Mouse (Mus musculus) CH12.LX (cell line): ENCODE measurements around the gene B3galt1. TPM values are rescaled to one million over a fixed set of nuclear protein-coding genes. Genes with fewer than 3 reads are reported as not detected.

ENCODE experiments used
- DNase-seq: peaks from one replicate; pipeline ENCODE4 v3.0.0-alpha.2; 2013; ENCODE audit errors: extremely low read depth
- H3K27ac ChIP-seq: 2 replicates; pipeline ENCODE4 v1.5.1; 2012; ENCODE audit warnings: low read depth, mild to moderate bottlenecking, control low read depth, moderate library complexity; ENCODE audit not compliant: insufficient read depth
- H3K27me3 ChIP-seq: replicated peaks from 2 replicates; pipeline ENCODE3; 2012; ENCODE audit warnings: inconsistent platforms
- H3K36me3 ChIP-seq, 2 experiments: replicated peaks in 1 of 2; 2 replicates each; pipeline versions ENCODE3 to v1.6.1; 2012; ENCODE audit warnings: inconsistent platforms in 1 of 2, low read length in 1 of 2, mild to moderate bottlenecking in 1 of 2, mixed read lengths in 1 of 2, moderate library complexity in 1 of 2; ENCODE audit not compliant: control insufficient read depth in 1 of 2, insufficient read depth in 1 of 2
- H3K4me1 ChIP-seq, 2 experiments: 2 replicates each; pipeline ENCODE4 v1.6.1; 2012; ENCODE audit warnings: inconsistent platforms in 1 of 2, moderate library complexity in 1 of 2; ENCODE audit not compliant: insufficient read depth in 2 of 2, control insufficient read depth in 1 of 2
- H3K4me2 ChIP-seq: 2 replicates; pipeline ENCODE4 v1.6.1; 2012; ENCODE audit warnings: low read depth, mild to moderate bottlenecking, control low read depth; ENCODE audit not compliant: poor library complexity, insufficient read depth, severe bottlenecking
- H3K4me3 ChIP-seq, 3 experiments: fragments of 150-350 bp in 1 of 3; sonication (generic) in 1 of 3; replicated peaks in 1 of 3; 2 replicates each; pipeline versions ENCODE3 to v1.5.1; 2011 to 2012; ENCODE audit warnings: low read depth in 2 of 3, low read length in 2 of 3, mild to moderate bottlenecking in 2 of 3, moderate library complexity in 2 of 3, control low read depth in 1 of 3, improper control_type of control experiment in 1 of 3, inconsistent platforms in 1 of 3, mixed read lengths in 1 of 3; ENCODE audit not compliant: poor library complexity in 1 of 3
- H3K79me2 ChIP-seq: replicated peaks from 2 replicates; pipeline ENCODE4 v1.6.1; 2012; ENCODE audit warnings: mild to moderate bottlenecking, moderate library complexity; ENCODE audit not compliant: control insufficient read depth, poor library complexity, insufficient read depth, severe bottlenecking; ENCODE audit errors: extremely low read depth
- H3K9ac ChIP-seq: 2 replicates; pipeline ENCODE4 v1.6.1; 2012; ENCODE audit warnings: low read depth, mild to moderate bottlenecking, control low read depth, moderate library complexity; ENCODE audit not compliant: insufficient read depth
- H3K9me3 ChIP-seq: replicated peaks from 2 replicates; pipeline ENCODE3; 2012; ENCODE audit warnings: low read length, inconsistent platforms, mixed read lengths
- BHLHE40 ChIP-seq: IDR thresholded peaks from 2 replicates; pipeline ENCODE4 v1.6.1; 2011; ENCODE audit warnings: mild to moderate bottlenecking, low read depth, low read length, improper control_type of control experiment
- CHD1 ChIP-seq: IDR thresholded peaks from 2 replicates; pipeline ENCODE4 v1.6.1; 2012; ENCODE audit warnings: low read depth, low read length, improper control_type of control experiment, inconsistent platforms
- CHD2 ChIP-seq: IDR thresholded peaks from 2 replicates; pipeline ENCODE4 v1.6.1; 2011; ENCODE audit warnings: low read length, improper control_type of control experiment
- ETS1 ChIP-seq: conservative IDR thresholded peaks from 2 replicates; pipeline ENCODE4 v1.6.1; 2012; ENCODE audit warnings: low read depth, mild to moderate bottlenecking, inconsistent platforms, low read length, improper control_type of control experiment, moderate library complexity
- JUND ChIP-seq: conservative IDR thresholded peaks from 2 replicates; pipeline ENCODE4 v1.6.1; 2011; ENCODE audit warnings: low read depth, low read length, improper control_type of control experiment
- KAT2A ChIP-seq: IDR thresholded peaks from 2 replicates; pipeline ENCODE4 v1.6.1; 2012; ENCODE audit warnings: low read length, improper control_type of control experiment, inconsistent platforms; ENCODE audit not compliant: insufficient replicate concordance
- MAX ChIP-seq: IDR thresholded peaks from 2 replicates; pipeline ENCODE4 v1.6.1; 2011; ENCODE audit warnings: low read length, improper control_type of control experiment
- MAZ ChIP-seq: IDR thresholded peaks from 2 replicates; pipeline ENCODE4 v1.6.1; 2012; ENCODE audit warnings: low read depth, mild to moderate bottlenecking, inconsistent platforms, low read length, improper control_type of control experiment, moderate library complexity
- MYC ChIP-seq: IDR thresholded peaks from 2 replicates; pipeline ENCODE4 v1.6.1; 2011; ENCODE audit warnings: low read depth, mild to moderate bottlenecking, improper control_type of control experiment, low read length
- NELFE ChIP-seq: IDR thresholded peaks from 2 replicates; pipeline ENCODE4 v1.6.1; 2011; ENCODE audit warnings: low read depth, low read length, improper control_type of control experiment
- NRF1 ChIP-seq: IDR thresholded peaks from 2 replicates; pipeline ENCODE4 v1.6.1; 2014; ENCODE audit warnings: low read depth, mild to moderate bottlenecking, inconsistent platforms, low read length, improper control_type of control experiment, moderate library complexity
- RAD21 ChIP-seq: IDR thresholded peaks from 2 replicates; pipeline ENCODE4 v1.6.1; 2011; ENCODE audit warnings: low read depth, mild to moderate bottlenecking, low read length, improper control_type of control experiment, moderate library complexity
- TCF12 ChIP-seq: IDR thresholded peaks from 2 replicates; pipeline ENCODE4 v1.6.1; 2014; ENCODE audit warnings: low read depth, mild to moderate bottlenecking, inconsistent platforms, low read length, improper control_type of control experiment
- UBTF ChIP-seq: IDR thresholded peaks from 2 replicates; pipeline ENCODE4 v1.6.1; 2012; ENCODE audit warnings: low read depth, mild to moderate bottlenecking, inconsistent platforms, low read length, improper control_type of control experiment, moderate library complexity
- USF1 ChIP-seq: IDR thresholded peaks from 2 replicates; pipeline ENCODE4 v1.6.1; 2014; ENCODE audit warnings: low read depth, mild to moderate bottlenecking, inconsistent platforms, low read length, improper control_type of control experiment
- USF2 ChIP-seq: conservative IDR thresholded peaks from 2 replicates; pipeline ENCODE4 v1.6.1; 2011; ENCODE audit warnings: low read depth, low read length, improper control_type of control experiment
- ZKSCAN1 ChIP-seq: IDR thresholded peaks from 2 replicates; pipeline ENCODE4 v1.6.1; 2012; ENCODE audit warnings: low read depth, inconsistent platforms, low read length, improper control_type of control experiment, borderline replicate concordance
- ZMIZ1 ChIP-seq: IDR thresholded peaks from 2 replicates; pipeline ENCODE4 v1.6.1; 2012; ENCODE audit warnings: low read depth, mild to moderate bottlenecking, inconsistent platforms, low read length, improper control_type of control experiment
- ZNF384 ChIP-seq: IDR thresholded peaks from 2 replicates; pipeline ENCODE4 v1.6.1; 2012; ENCODE audit warnings: low read depth, low read length, improper control_type of control experiment, inconsistent platforms
- dilution Hi-C: fragments of 300-500 bp; cut with MboI; formaldehyde crosslinking; loops from 2 replicates; pipeline ENCODE4 v1.14.3; 2020; ENCODE audit warnings: low sequenced_read_pairs; ENCODE audit not compliant: extremely low pct_unique_long_range_greater_than_20kb, extremely low pct_ligation_motif_present
- in situ Hi-C: fragments of 300-500 bp; cut with MboI; formaldehyde crosslinking; loops from 3 replicates; pipeline ENCODE4 v1.14.3; 2019; ENCODE audit warnings: low sequenced_read_pairs, low pct_ligation_motif_present, low pct_unique_long_range_greater_than_20kb, mixed read lengths
- polyA plus RNA-seq: library from polyadenylated mRNA; unstranded; fragments of >175 nt; gene quantifications from 2 replicates; pipeline ENCODE4 v1.2.1, GENCODE M21; 2012; ENCODE audit warnings: low read depth; ENCODE audit not compliant: insufficient read length
- total RNA-seq, 2 experiments: library from RNA; depleted of rRNA; stranded (reverse); fragments of 300-350 nt in 1 of 2; fragments of >200 nt in 1 of 2; gene quantifications; 2 replicates each; pipeline ENCODE4 v1.2.3; 2012 to 2014

B3galt1 gene
- total and polyA plus RNA-seq, 3 experiments, result not detected

GRCm38 (mm10) chr2:68118076-68118475 lies 552.4 kb downstream of the B3galt1 start:
- no peaks in the 10 kb centered on the region for H3K79me2 ChIP-seq
- H3K9ac ChIP-seq, result no peak overlapping the region
- H3K27ac ChIP-seq, result no peak overlapping the region
- no peak overlapping the region for H3K4me3 ChIP-seq
- DNase-seq, result no peak
- H3K27me3 ChIP-seq, result no peaks in the 10 kb centered on the region
- no peaks in the 10 kb centered on the region for H3K4me1 ChIP-seq
- in situ Hi-C loops (no loop called here), dilution Hi-C loops (no loop called here)
- H3K36me3 ChIP-seq, result no peaks in the 10 kb centered on the region
- TF ChIP-seq USF1 (no peak), UBTF (no peak), BHLHE40 (no peak), MAX (no peak), MYC (no peak), ZMIZ1 (no peak), KAT2A (no peak), ZNF384 (no peak), MAZ (no peak), ETS1 (no peak), ZKSCAN1 (no peak), CHD1 (no peak), CHD2 (no peak), JUND (no peak), USF2 (no peak), RAD21 (no peak), TCF12 (no peak)
- H3K4me2 ChIP-seq, result no peak overlapping the region
- H3K9me3 ChIP-seq, result peaks cover 48% of the 10 kb centered on the region

- no peak overlapping the region for H3K9ac ChIP-seq
- H3K27ac ChIP-seq, result no peak overlapping the region
- no peak overlapping the region for H3K4me2 ChIP-seq
- in situ Hi-C loops, result no loop called here
- no peaks in the 10 kb centered on the region for H3K79me2 ChIP-seq
- dilution Hi-C loops, result no loop called here
- no peaks in the 10 kb centered on the region for H3K36me3 ChIP-seq
- H3K27me3 ChIP-seq, result no peaks in the 10 kb centered on the region
- no peaks in the 10 kb centered on the region for H3K4me1 ChIP-seq
- H3K9me3 ChIP-seq, result peaks cover 40% of the 10 kb centered on the region
- TF ChIP-seq KAT2A (no peak), NELFE (no peak), USF1 (no peak), NRF1 (no peak)
- DNase-seq, result no peak
- H3K4me3 ChIP-seq, result no peak overlapping the region
These were observed 559.1 kb downstream of the B3galt1 start for GRCm38 (mm10) chr2:68124751-68125150.
